Mouse (Mus musculus) cerebellum, adult 8-10 months (tissue): ENCODE results near the gene Afap1l2.

ENCODE experiments used
- DNase-seq: peaks from one replicate; pipeline ENCODE4 v3.0.0; 2022

Gene Afap1l2

DNA sequence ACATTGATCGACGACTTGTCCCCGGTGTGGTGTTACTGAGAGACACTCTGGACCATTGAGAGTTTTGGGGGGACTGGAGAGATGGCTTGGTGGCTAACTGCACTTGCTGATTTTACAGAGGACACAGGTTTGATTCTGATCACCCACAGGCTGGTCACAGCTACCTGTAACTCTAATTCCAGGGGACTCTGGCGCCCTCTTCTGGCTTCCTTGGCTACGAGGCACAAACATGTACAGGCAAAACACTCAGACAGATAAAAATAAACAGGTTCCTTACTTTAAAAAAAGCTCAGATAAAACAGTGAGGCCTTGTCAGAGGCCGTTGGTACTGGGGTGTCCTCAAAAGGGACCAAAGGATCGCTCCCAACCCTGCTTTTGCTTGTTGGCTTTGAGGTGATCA, 72.3 kb downstream of the Afap1l2 start:
- no peak for DNase-seq

DNA sequence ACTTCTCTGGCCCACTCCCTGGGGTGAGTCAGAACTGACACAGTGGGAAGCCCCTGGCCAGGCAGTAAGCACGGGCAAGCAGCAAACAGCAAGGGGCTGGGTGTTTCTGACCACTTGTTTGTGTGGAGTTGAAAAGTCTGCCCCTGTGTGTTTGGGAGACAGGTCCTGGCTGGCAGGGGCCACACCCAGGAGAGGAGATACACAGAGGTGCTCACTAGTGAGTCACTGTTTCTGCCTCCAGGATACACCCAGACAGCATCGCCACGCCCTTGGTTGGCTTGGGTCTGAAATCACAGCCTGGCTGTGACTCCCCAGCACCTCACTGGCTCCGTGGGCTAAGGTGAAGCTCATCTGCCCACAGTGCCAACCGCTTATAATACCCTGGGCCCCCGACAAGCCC, 72.9 kb downstream of the Afap1l2 start:
- no peak for DNase-seq

GRCm38 (mm10) chr19:56933800-56934199, 74.2 kb downstream of the Afap1l2 start:
- no peak for DNase-seq

GRCm38 (mm10) chr19:56930029-56930428, 78.0 kb downstream of the Afap1l2 start:
- no peak for DNase-seq

- DNase-seq = no peak
Measured at GRCm38 (mm10) chr19:56929392-56929791, 78.6 kb downstream of the Afap1l2 start.

- DNase-seq = no peak
Measured at GRCm38 (mm10) chr19:56921744-56922143, 86.3 kb downstream of the Afap1l2 start.

DNA sequence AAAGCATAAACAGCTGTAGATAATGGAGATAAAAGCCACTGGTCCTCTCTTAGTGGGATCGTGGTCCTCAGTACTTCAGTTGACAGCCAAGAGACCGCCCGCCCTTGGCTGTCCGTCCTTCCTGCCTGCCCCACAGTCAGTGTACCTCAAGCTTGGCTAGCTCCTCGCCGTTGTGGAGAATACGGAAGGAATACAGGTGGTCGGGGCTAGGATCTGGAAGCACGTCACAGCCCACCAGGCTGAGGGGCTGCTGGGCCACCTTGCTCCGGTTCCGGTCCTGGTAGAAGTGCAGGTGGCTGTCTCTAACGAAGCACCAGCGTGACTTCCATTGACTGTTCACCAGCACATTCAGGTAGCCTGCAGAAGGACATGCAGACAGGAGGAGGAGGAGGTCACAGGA, 87.8 kb downstream of the Afap1l2 start:
- no peak for DNase-seq

- peak; percentile 94 for DNase-seq
Measured at GRCm38 (mm10) chr19:56919628-56920027, 88.4 kb downstream of the Afap1l2 start.

GRCm38 (mm10) chr19:56915084-56915483, 92.9 kb downstream of the Afap1l2 start:
- no peak for DNase-seq

DNA sequence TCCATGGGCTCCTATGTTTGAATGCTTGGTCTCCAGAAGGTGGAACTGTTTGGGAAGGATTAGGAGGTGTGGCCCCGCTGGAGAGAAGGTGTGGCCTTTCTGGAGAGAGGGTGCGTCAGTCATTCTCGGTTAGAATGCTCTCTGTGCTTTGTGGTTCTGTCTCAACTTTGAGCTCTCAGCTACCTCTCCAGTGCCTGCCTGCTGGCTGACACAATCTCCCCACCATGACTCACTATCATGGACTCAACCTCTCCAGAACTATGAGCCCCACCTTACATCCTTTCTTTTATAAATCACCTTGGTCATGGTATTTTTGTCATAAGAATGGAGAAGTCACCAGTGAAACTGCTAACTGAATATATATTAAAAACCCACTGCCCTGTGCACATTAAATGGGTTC, 93.4 kb downstream of the Afap1l2 start:
- no peak for DNase-seq

DNA sequence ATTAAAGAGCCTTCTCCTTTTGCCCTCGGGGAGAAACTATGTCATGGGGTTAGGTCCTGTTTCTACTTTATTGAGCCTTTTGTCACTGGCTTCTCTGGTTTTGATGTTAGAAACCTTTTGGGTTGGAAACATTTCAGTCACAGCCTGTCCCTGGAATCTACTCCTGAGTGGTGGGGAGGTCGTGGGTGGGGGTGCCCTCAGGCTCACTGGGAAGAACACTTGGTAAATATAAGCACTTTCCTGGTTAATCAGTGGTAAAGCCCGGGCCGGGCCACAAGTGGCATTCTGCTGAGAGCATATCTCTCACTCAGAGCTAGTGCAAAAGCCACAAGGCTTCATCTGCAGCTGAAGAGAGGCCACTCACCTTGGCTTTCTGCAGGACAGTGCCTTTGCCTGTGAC, 94.3 kb downstream of the Afap1l2 start:
- DNase-seq = no peak

DNA sequence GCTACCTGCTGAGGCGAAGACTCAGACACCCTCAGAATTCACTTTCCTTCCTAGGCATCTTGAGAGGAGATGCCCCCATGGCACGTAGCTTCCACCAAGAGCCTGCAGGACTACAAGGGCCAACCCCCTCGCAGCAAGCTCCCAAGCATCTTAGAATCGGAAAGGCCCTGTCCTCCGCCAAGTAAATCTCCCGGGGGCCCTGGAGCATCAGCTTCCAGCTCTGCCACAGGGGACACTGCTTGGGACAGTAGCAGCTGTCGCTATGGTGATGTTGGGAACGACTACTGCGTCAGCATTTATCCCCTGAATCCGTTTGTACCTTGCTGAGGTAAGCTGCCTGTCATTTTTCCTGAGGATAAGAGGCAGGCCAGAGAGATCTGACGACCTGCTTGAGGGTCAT, 97.5 kb downstream of the Afap1l2 start:
- no peak for DNase-seq

GRCm38 (mm10) chr19:56908472-56909270, 99.4 kb downstream of the Afap1l2 start:
- no peak for DNase-seq

DNA sequence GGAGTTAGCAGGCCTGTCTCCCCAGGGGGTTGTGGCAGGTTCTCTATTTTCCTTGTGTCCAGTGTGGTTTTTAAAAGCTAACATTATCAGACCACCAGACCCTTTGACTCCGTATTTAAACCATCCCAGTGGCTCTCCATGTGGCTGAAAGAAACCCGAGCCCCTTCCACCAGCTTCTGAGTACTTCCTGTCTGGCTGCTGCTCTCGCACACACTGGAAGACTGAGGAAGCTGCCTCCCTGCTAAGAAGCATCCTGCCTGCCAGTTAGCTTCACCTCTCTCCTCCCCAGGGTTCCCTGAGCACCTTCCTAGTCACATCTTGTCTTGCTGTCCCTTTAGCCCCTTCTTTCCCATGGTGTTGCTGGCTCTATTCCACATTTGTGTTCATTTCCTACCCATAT, 100.2 kb downstream of the Afap1l2 start:
- no peak for DNase-seq

DNA sequence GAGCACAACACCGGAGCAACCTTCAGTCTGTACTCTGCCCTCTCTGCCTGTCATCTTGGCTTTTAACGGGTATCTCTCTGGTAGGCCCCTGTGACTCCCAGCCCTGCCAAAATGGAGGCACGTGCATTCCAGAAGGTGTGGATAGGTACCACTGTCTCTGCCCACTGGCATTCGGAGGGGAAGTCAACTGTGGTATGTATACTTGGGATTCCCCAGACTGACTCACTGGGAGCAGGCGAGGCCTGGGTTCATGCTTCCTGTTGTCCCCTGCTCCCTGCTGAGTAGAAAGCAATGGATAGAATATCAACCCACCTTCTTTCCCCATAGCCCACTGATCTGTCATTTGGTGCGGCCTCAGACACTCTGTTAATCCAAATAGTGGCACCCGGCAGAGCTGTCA, 102.6 kb downstream of the Afap1l2 start:
- DNase-seq = no peak

DNA sequence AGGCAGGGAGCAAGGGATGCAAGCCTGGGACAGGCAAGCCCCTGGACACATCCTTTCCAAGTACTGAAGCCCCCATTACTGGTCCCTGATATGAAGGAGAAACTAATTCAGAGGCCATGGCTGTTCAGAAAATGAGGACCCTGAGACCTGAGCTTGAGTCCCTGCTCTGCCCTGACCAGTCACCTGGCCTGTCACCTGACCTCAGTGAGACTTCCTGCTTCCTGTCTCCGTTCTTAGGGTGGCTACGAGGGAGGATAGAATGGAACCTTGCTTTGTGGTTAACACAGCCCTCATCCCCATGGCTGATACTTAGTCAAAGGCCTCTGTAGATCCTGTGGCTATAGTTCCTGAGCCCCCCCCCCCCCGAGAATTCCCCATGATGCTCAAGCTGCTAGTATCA, 103.9 kb downstream of the Afap1l2 start:
- no peak for DNase-seq

GRCm38 (mm10) chr19:56897654-56898053, 110.4 kb downstream of the Afap1l2 start:
- no peak for DNase-seq

DNA sequence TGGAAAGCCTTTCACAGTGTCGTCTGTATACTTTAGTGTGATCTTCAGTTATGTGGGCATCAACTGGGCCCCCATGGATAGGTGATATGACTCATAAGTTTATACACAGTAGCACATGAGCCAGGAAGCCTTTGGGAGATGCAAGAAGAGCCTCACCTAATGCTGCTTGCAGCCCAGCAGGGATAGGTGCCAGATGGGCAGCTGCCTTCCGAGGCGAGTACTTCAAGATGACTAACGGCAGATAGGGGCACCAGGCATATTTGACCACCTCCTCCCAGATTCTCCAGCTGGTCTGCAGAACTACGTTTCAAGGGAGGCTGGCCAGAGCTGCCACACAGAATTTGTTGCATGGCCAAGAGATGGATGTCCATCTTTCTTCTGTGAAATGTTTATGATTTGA, 114.7 kb downstream of the Afap1l2 start:
- DNase-seq = no peak

GRCm38 (mm10) chr19:56892586-56892985, 115.4 kb downstream of the Afap1l2 start:
- DNase-seq = no peak

DNA sequence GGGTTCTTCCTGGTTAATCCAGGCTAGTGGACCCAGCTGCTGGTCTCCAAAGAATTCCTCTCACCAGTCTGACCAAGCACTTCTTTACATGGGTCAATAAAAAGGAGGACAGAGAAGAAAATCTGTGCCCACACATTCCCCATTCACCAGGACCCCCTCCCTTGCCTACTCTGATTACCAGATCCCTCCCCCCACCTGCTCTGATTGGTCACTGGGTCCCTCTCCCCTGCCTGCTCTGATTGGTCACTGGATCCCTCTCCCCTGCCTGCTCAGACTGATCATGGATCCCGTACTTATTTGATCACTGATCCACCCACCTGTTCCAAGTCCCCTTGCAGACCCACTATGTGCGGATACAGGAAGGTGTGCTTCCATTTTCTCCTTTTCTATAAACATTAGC, 116.6 kb downstream of the Afap1l2 start:
- DNase-seq = no peak

DNA sequence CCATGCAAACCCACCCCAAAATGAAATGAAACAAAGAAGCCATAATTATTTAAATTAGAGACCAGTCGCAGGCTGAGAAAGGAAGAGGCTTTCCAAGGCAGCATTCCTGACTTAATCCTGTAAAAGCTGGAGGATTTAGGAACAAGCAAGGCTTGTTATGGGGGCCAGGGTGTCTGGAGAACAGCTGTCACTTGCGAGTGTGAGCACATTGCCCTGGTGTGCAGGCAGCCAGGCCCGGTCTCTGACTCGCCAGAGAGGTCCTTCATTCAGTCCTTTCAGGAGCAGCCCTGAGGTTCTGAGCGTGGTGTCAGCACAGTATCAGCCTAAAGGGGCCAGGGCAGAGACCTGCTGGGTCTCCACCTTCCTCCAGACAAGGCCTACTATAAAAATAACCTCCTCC, 119.4 kb downstream of the Afap1l2 start:
- DNase-seq = no peak

DNA sequence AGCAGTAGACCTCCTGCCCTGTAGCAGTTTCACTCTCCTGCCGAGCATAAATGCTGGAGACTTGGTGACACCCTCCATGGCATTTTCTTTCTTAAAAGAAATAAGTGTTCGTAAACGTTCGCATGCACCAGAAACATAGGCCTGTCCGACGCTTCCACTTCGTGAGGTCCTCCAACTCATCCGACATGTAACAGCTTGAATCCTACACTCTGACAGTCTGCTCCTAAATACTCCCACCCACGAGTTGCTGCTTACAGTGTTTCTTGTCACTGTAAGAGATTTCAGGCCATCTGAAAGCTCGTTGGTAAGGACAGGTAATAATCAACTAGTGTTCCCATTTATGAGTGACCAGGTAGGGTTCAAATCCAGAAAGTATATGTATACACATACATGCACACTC, 120.1 kb downstream of the Afap1l2 start:
- no peak for DNase-seq

DNA sequence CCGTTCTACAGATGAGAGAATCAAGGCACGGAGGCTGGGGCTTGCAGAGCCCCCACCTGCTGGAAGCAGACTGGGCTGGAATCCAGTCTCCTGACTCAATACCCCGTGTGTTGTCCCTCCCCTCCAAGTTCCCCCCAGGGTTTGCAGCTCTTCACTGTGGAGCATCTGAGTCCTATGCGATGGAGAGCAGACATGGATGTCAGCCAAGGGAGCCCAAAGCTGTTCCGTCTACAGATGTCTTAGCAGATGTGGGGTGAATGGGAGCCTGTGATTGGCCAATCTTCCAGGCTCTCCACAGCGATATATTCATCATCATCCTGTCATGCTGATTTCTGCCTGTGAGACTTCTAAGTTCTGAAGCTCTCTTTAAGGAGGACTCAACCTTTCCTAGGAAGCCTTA, 130.7 kb downstream of the Afap1l2 start:
- DNase-seq = no peak

DNA sequence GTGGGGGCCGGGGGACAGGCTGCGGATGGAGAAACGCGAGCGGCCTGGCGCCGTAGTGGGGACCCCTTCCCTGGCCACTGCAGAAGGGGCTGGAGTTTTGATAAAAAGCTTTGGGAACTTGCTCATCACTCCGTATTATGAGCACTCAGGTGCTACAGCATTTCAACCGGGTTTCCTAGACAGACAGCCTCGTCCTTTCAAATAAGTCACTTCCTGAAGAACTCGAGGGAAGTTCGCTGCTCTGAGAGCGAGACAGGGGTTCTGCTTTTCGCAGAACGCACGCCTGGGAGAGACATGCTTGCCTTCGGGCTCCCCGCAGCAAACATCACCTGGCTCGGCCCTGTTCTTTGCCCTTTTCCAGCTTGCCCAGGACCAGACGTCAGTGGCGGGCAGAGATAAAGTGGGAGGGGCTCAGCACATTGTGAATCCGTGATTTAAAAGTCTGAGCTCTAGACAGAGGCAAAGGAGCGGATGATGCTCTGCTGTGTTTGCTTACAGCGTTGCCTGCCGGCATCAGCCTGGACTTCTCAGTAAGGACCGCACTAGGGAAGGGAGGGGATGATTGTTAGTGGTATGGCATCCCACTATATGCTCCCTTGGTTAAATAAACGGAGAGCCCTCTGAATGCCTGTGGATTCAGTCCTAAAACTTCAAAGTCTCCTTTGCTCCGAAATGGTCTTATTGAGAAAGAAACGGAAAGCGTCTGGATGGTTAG, 133.3 kb downstream of the Afap1l2 start:
- DNase-seq = no peak
